Mouse (Mus musculus) heart, postnatal 0 days (tissue): ENCODE measurements around the gene Prune2.

Source experiments
- CTCF ChIP-seq: IDR thresholded peaks from 2 replicates; pipeline ENCODE4 v1.5.1; 2016; ENCODE audit warnings: antibody characterized with exemption, control low read depth, low read depth
- EP300 ChIP-seq: IDR thresholded peaks from 2 replicates; pipeline ENCODE4 v1.6.1; 2016; ENCODE audit warnings: antibody characterized with exemption, low read depth

GRCm38 (mm10) chr19:17011261-17011995 lies 55.5 kb downstream of the Prune2 start:
- TF ChIP-seq CTCF (no peak), EP300 (no peak)
